In the genomic region with DNA sequence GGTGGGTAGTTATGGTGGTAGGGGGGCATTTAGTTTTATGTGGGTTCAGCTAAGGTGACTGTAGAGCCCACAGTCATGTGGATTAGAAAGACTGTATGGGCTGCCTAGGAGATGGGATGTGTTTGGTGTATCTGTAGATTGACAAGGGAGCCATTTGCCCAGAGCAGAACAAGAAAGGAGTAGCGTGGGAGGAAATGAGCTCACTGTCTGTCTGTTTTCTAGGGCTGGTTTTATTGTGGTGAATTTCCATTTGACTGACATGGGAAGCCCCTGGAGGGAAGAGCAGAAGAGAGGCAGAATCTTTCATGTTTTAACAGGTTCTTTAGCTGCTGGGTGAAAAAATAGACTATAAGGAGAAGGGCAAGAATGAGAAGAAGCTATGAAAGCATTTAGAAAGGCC, we compare ENCODE assay signal across 18 mouse cellular contexts.
DNase-seq lines count a peak whose midpoint lies in the region; ATAC-seq lines count a peak whose summit lies in the region.
"Had no signal": no experiment of that assay in that cellular context is flagged by ENCODE, and none has a peak within 500 bp of the region (broad histone marks: within the 10 kb centered on the region; RNA-seq: fewer than 3 reads in every experiment).

No protein-coding gene starts in this region.

- 19% methylated on average over 1 of the region's 1 CpGs for WGBS in forebrain, embryonic 12.5 days
- 25% methylated on average over 1 of the region's 1 CpGs for WGBS in forebrain, embryonic 13.5 days
- 52% methylated on average over 1 of the region's 1 CpGs for WGBS in midbrain, embryonic 11.5 days
- WGBS in midbrain, embryonic 10.5 days = 54% methylated on average over 1 of the region's 1 CpGs
- WGBS in hindbrain, embryonic 14.5 days = 24% methylated on average over 1 of the region's 1 CpGs

- H3K27ac ChIP-seq in forebrain, embryonic 12.5 days = peak overlapping the region; percentile 61; the same call in 1 of the 2 replicates
- H3K27ac ChIP-seq in forebrain, embryonic 13.5 days = no peak overlapping the region
- 0 out of 2 replicates have a peak overlapping the region, but pooled peaks have one; percentile 27 for H3K27ac ChIP-seq in midbrain, embryonic 11.5 days (ENCODE audit: low read depth, low read length)
- H3K27ac ChIP-seq in midbrain, embryonic 10.5 days (replicated peaks) = no peak overlapping the region
- H3K27ac ChIP-seq in hindbrain, embryonic 14.5 days = peak overlapping the region; percentile 49; the same call in 1 of the 2 replicates
- H3K27ac ChIP-seq: liver, embryonic 12.5 days had no signal

- H3K27me3 ChIP-seq in forebrain, embryonic 12.5 days = peaks cover 32% of the 10 kb centered on the region
- H3K27me3 ChIP-seq in forebrain, embryonic 13.5 days = peaks cover 5% of the 10 kb centered on the region; the same call in 1 of the 2 replicates
- no peaks in the 10 kb centered on the region for H3K27me3 ChIP-seq in midbrain, embryonic 11.5 days (ENCODE audit: control insufficient read depth, insufficient read depth, low read length)
- H3K27me3 ChIP-seq in midbrain, embryonic 10.5 days (ENCODE audit: low read depth, poor library complexity, severe bottlenecking) = peaks cover 91% of the 10 kb centered on the region
- H3K27me3 ChIP-seq in hindbrain, embryonic 14.5 days (ENCODE audit: control insufficient read depth, insufficient read depth, low read length) = peaks cover 64% of the 10 kb centered on the region
- H3K27me3 ChIP-seq: Patski had no signal

- H3K4me3 ChIP-seq in forebrain, embryonic 12.5 days (replicated peaks) = no peak overlapping the region
- no peak overlapping the region for H3K4me3 ChIP-seq in forebrain, embryonic 13.5 days
- no peak overlapping the region for H3K4me3 ChIP-seq in midbrain, embryonic 11.5 days (ENCODE audit: low read depth, low read length)
- no peak overlapping the region for H3K4me3 ChIP-seq in midbrain, embryonic 10.5 days
- no peak overlapping the region for H3K4me3 ChIP-seq in hindbrain, embryonic 14.5 days (replicated peaks; ENCODE audit: low read length)
- H3K4me3 ChIP-seq: liver, embryonic 12.5 days had no signal

- H3K9ac ChIP-seq in forebrain, embryonic 12.5 days = no peak overlapping the region
- no peak overlapping the region for H3K9ac ChIP-seq in forebrain, embryonic 13.5 days
- H3K9ac ChIP-seq in midbrain, embryonic 11.5 days (ENCODE audit: low read length) = no peak overlapping the region
- H3K9ac ChIP-seq in hindbrain, embryonic 14.5 days = no peak overlapping the region
- H3K9ac ChIP-seq: liver, embryonic 12.5 days; lung, embryonic 14.5 days had no signal

- no peak overlapping the region for H3K4me2 ChIP-seq in forebrain, embryonic 12.5 days
- H3K4me2 ChIP-seq in forebrain, embryonic 13.5 days = no peak overlapping the region
- no peak overlapping the region for H3K4me2 ChIP-seq in midbrain, embryonic 11.5 days
- no peak overlapping the region for H3K4me2 ChIP-seq in hindbrain, embryonic 14.5 days (replicated peaks)
- H3K4me2 ChIP-seq: liver, embryonic 12.5 days; lung, embryonic 14.5 days had no signal

- DNase-seq in midbrain, embryonic 11.5 days (ENCODE audit: low spot score, missing footprints) = no peak
- DNase-seq in midbrain, embryonic 10.5 days (ENCODE audit: low spot score) = no peak
- no peak for DNase-seq in hindbrain, embryonic 14.5 days (ENCODE audit: low spot score)
- DNase-seq in right cerebral cortex, postnatal 4 days = no peak
- DNase-seq in left cerebral cortex, adult 18-20 months (ENCODE audit: low spot score in 2 of 2) = no peak
- DNase-seq in left cerebral cortex, postnatal 25 days (ENCODE audit: low spot score in 2 of 2) = no peak
- DNase-seq: cerebellum, postnatal 14 days; gastrocnemius, postnatal 14 days; kidney, postnatal 4 days; layer of hippocampus, postnatal 36 days; left cerebral cortex, postnatal 4 days; lung, embryonic 14.5 days; lung, postnatal 4 days; thymus, postnatal 14 days had no signal

- ATAC-seq in forebrain, embryonic 12.5 days (ENCODE audit: low FRiP score) = no peak
- ATAC-seq in forebrain, embryonic 13.5 days = no peak
- ATAC-seq in midbrain, embryonic 11.5 days (ENCODE audit: low FRiP score) = 0 out of 2 replicates have a peak, but pooled peaks have one; percentile 23
- no peak for ATAC-seq in hindbrain, embryonic 14.5 days (ENCODE audit: low FRiP score)
- ATAC-seq: liver, embryonic 12.5 days; Patski had no signal

- H3K36me3 ChIP-seq in forebrain, embryonic 12.5 days (replicated peaks) = no peaks in the 10 kb centered on the region
- no peaks in the 10 kb centered on the region for H3K36me3 ChIP-seq in forebrain, embryonic 13.5 days (ENCODE audit: poor library complexity, severe bottlenecking)
- H3K36me3 ChIP-seq in midbrain, embryonic 11.5 days (ENCODE audit: control insufficient read depth, insufficient read depth, low read length) = no peaks in the 10 kb centered on the region
- H3K36me3 ChIP-seq in midbrain, embryonic 10.5 days = peaks cover 16% of the 10 kb centered on the region
- no peaks in the 10 kb centered on the region for H3K36me3 ChIP-seq in hindbrain, embryonic 14.5 days (replicated peaks; ENCODE audit: control insufficient read depth, insufficient read depth)
- H3K36me3 ChIP-seq: liver, embryonic 12.5 days had no signal

- intact Hi-C loops in left cerebral cortex, postnatal 25 days (cut with DNase I) = no loop called here

- H3K4me1 ChIP-seq in forebrain, embryonic 12.5 days = peaks cover 44% of the 10 kb centered on the region
- peaks cover 54% of the 10 kb centered on the region for H3K4me1 ChIP-seq in forebrain, embryonic 13.5 days
- H3K4me1 ChIP-seq in midbrain, embryonic 11.5 days (ENCODE audit: control insufficient read depth, insufficient read depth, low read length) = peaks cover 11% of the 10 kb centered on the region
- H3K4me1 ChIP-seq in midbrain, embryonic 10.5 days = peaks cover 61% of the 10 kb centered on the region
- H3K4me1 ChIP-seq in hindbrain, embryonic 14.5 days (replicated peaks; ENCODE audit: control insufficient read depth, insufficient read depth, low read length) = no peaks in the 10 kb centered on the region
- H3K4me1 ChIP-seq: liver, embryonic 12.5 days had no signal

- H3K9me3 ChIP-seq in forebrain, embryonic 12.5 days = no peaks in the 10 kb centered on the region
- H3K9me3 ChIP-seq in forebrain, embryonic 13.5 days (replicated peaks) = no peaks in the 10 kb centered on the region
- H3K9me3 ChIP-seq in midbrain, embryonic 11.5 days (ENCODE audit: control insufficient read depth, low read length) = no peaks in the 10 kb centered on the region
- H3K9me3 ChIP-seq in midbrain, embryonic 10.5 days (replicated peaks) = no peaks in the 10 kb centered on the region
- no peaks in the 10 kb centered on the region for H3K9me3 ChIP-seq in hindbrain, embryonic 14.5 days (ENCODE audit: control insufficient read depth, low read length)
- H3K9me3 ChIP-seq: liver, embryonic 12.5 days had no signal

Comparison
In these comparisons a context has a peak if more than half of its experiments do, and no peak if none do; other contexts are left out.
1. H3K27ac ChIP-seq: peak in forebrain, embryonic 12.5 days (single experiment), midbrain, embryonic 11.5 days (single experiment) and hindbrain, embryonic 14.5 days (single experiment); none in forebrain, embryonic 13.5 days (single experiment) and midbrain, embryonic 10.5 days (single experiment).